Mouse (Mus musculus) bone marrow macrophage, adult 2 months (primary cell): ENCODE measurements at regions not wholly inside any gene's neighbourhood (a gene's known extent, or its start where the extent isn't known, plus 50 kb on each side); places are given as distances from the start of the nearest gene placed in this dataset.

Experiments used
- CTCF ChIP-seq: IDR thresholded peaks from 2 replicates; pipeline ENCODE4 v1.5.1; 2012; ENCODE audit warnings: low read depth, mild to moderate bottlenecking, low read length, moderate library complexity
- POLR2A ChIP-seq: IDR thresholded peaks from 2 replicates; pipeline ENCODE4 v1.6.1; 2012; ENCODE audit warnings: mild to moderate bottlenecking, low read depth, low read length, borderline replicate concordance

GRCm38 (mm10) chr1:150174204-150174603 is 74.4 kb downstream of the Ptgs2 start:
- no peak for TF ChIP-seq CTCF
- no peak for TF ChIP-seq POLR2A
